Mouse (Mus musculus) lung, postnatal 0 days (tissue): ENCODE measurements around the gene Nom1.

Experiments used
- CTCF ChIP-seq: IDR thresholded peaks from 2 replicates; pipeline ENCODE4 v1.5.1; 2016; ENCODE audit warnings: antibody characterized with exemption, mild to moderate bottlenecking
- EP300 ChIP-seq: IDR thresholded peaks from 2 replicates; pipeline ENCODE4 v1.6.1; 2016; ENCODE audit warnings: antibody characterized with exemption, mild to moderate bottlenecking, control low read depth

DNA sequence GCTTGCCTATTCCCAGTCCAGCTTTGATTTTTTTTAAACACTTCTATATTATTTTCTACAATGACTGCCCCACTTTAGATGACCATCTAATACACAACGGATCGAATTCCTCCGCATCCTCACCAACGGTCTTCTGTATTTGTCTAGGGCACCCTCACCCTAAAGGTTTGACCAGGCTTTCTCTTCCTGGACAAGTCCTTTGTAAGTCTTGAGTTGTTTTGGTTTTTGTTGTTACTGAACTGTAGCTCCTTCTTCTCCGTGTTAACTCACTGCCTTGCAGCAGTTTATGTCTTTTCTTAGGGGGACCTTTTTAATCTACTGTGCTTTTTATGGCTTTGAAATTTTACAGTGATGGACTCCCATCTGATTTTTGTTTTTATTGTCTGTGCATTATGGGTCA lies 35.8 kb downstream of the Nom1 start:
- TF ChIP-seq CTCF (no peak), EP300 (no peak)
